Mouse (Mus musculus) heart, adult 2 months (tissue): ENCODE data around the gene Rapgef1.

Experiments used
- CTCF ChIP-seq: fragments of 200-600 bp; IDR thresholded peaks from 2 replicates; pipeline ENCODE4 v1.8.1; 2022; ENCODE audit warnings: antibody characterized with exemption, mild to moderate bottlenecking, moderate library complexity
- POLR2A ChIP-seq: fragments of 200-500 bp; IDR thresholded peaks from 2 replicates; pipeline ENCODE4 v1.6.1; 2011; ENCODE audit warnings: mild to moderate bottlenecking, low read depth, low read length, control low read depth; ENCODE audit not compliant: insufficient read depth

DNA sequence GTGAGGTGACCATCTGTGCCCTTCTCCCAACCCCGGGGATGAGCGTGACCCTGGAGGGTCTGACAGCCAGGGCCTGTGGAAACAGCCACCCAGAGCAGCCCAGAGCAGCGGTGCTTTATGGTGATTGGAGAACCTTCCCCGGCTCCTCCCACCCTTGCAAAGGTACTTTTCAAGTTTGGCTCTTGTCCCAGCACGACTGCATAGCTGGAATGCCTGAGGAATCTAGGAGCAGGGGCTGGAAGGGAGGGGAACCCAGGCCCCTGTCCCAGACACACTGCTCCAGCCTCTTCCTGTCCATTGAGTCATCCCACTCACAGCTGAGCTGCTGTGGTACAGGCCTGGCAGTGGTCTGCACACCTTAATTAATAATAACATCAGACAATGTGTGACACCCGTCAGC, 97.2 kb downstream of the Rapgef1 start:
- TF ChIP-seq POLR2A = no peak
- TF ChIP-seq CTCF = no peak
